Mouse (Mus musculus) ES-Bruce4 (cell line): ENCODE measurements around the gene Col6a6.

Experiments used
- CTCF ChIP-seq: IDR thresholded peaks from one replicate; pipeline ENCODE4 v1.8.1; 2011; ENCODE audit warnings: low read depth, low read length
- EP300 ChIP-seq: IDR thresholded peaks from 2 replicates; pipeline ENCODE4 v1.6.1; 2011; ENCODE audit warnings: low read depth, low read length; ENCODE audit not compliant: insufficient read depth

DNA sequence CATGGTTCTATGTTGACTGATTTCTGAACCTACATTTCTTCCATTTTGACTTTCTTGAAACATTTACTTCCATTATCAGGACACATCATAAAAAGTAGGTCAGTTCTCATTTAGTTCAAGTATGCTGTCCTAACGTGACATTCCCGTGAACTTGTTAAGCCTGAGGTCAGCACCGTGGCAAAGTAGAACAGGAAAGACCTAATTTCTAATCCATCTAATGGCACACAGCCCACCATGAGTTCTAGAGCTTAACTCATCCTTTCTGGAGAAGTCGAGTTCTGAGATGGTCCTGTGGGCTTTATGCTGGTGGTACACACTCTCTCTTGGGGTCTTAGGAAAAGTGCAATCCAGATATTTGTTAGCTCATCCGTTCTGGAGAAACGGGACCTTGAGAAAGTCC, 49.2 kb downstream of the Col6a6 start:
- TF ChIP-seq EP300 = no peak
- TF ChIP-seq CTCF = no peak
